Mouse (Mus musculus): ENCODE results near the gene Cd27. TPM values are rescaled to one million over a fixed set of nuclear protein-coding genes. Genes with fewer than 3 reads are reported as not detected.
"Not testable (repeated sequence)": the region's sequence is repeated elsewhere in the genome, so short reads cannot be mapped to it uniquely, and the experiment has no call there.

The Cd27 gene
- total and polyA plus RNA-seq, 2 experiments from 2014 or later: 0.33 TPM; not detected in 1

- WGBS: 75% methylated on average over 10 of the region's 10 CpGs
Measured at GRCm38 (mm10) chr6:125272228-125272785, 35.5 kb upstream of the Cd27 start.

GRCm38 (mm10) chr6:125271455-125272227 is 34.8 kb upstream of the Cd27 start:
- peak overlapping the region; percentile 8; the same call in 1 of the 2 replicates for H3K4me3 ChIP-seq (ENCODE audit: low read depth, low read length)
- peak overlapping the region; percentile 43 for H3K4me2 ChIP-seq (ENCODE audit: low read depth)
- DNase-seq (peak; percentile 93), ATAC-seq (peak; percentile 91)
- TF ChIP-seq CTCF (IDR thresholded peaks at IDR 0.05; ENCODE audit: low read depth): peak; percentile 96
- no peaks in the 10 kb centered on the region for H3K36me3 ChIP-seq (ENCODE audit: insufficient read depth)
- H3K27ac ChIP-seq (ENCODE audit: low read depth, low read length): no peak overlapping the region
- no peaks in the 10 kb centered on the region for H3K4me1 ChIP-seq (ENCODE audit: insufficient read depth)
- no peaks in the 10 kb centered on the region for H3K27me3 ChIP-seq (ENCODE audit: insufficient read depth, low read length)
- H3K9me3 ChIP-seq (ENCODE audit: low read length): no peaks in the 10 kb centered on the region
- WGBS: 16% methylated on average over 17 of the region's 17 CpGs
- H3K9ac ChIP-seq: no peak overlapping the region

More at GRCm38 (mm10) chr6:125272228-125272785, 35.5 kb upstream of the Cd27 start:
- Histone ChIP-seq H3K4me1 (ENCODE audit: insufficient read depth) (no peaks in the 10 kb centered on the region), H3K9ac (no peak overlapping the region), H3K27me3 (ENCODE audit: insufficient read depth, low read length) (no peaks in the 10 kb centered on the region), H3K4me3 (ENCODE audit: low read depth, low read length) (no peak overlapping the region), H3K27ac (ENCODE audit: low read depth, low read length) (no peak overlapping the region), H3K36me3 (ENCODE audit: insufficient read depth) (no peaks in the 10 kb centered on the region), H3K9me3 (ENCODE audit: low read length) (no peaks in the 10 kb centered on the region), H3K4me2 (ENCODE audit: low read depth) (no peak overlapping the region)
- DNase-seq: no peak
- TF ChIP-seq CTCF (IDR thresholded peaks at IDR 0.05; ENCODE audit: low read depth): no peak
- ATAC-seq: no peak

- Histone ChIP-seq H3K9me3 (ENCODE audit: low read length) (no peaks in the 10 kb centered on the region), H3K4me1 (ENCODE audit: insufficient read depth) (no peaks in the 10 kb centered on the region), H3K9ac (no peak overlapping the region), H3K27ac (ENCODE audit: low read depth, low read length) (no peak overlapping the region), H3K4me3 (ENCODE audit: low read depth, low read length) (no peak overlapping the region), H3K36me3 (ENCODE audit: insufficient read depth) (no peaks in the 10 kb centered on the region), H3K27me3 (ENCODE audit: insufficient read depth, low read length) (no peaks in the 10 kb centered on the region), H3K4me2 (ENCODE audit: low read depth) (no peak overlapping the region)
- no peak for TF ChIP-seq CTCF (IDR thresholded peaks at IDR 0.05; ENCODE audit: low read depth)
- ATAC-seq (no peak), DNase-seq (no peak)
- WGBS: 50% methylated on average over 6 of the region's 6 CpGs
Measured at GRCm38 (mm10) chr6:125268799-125269198, 32.0 kb upstream of the Cd27 start.

- DNase-seq: no peak
Measured at GRCm38 (mm10) chr6:125267469-125267868, 30.7 kb upstream of the Cd27 start.

GRCm38 (mm10) chr6:125266600-125266999 is 29.8 kb upstream of the Cd27 start:
- H3K9ac ChIP-seq; H3K27me3 ChIP-seq (ENCODE audit: insufficient read depth, low read length); DNase-seq; H3K4me1 ChIP-seq (ENCODE audit: insufficient read depth); H3K9me3 ChIP-seq (ENCODE audit: low read length); H3K36me3 ChIP-seq (ENCODE audit: insufficient read depth); H3K4me2 ChIP-seq (ENCODE audit: low read depth); H3K27ac ChIP-seq (ENCODE audit: low read depth, low read length); H3K4me3 ChIP-seq (ENCODE audit: low read depth, low read length); ATAC-seq: not testable (repeated sequence)
- 59% methylated on average over 6 of the region's 6 CpGs for WGBS

More at GRCm38 (mm10) chr6:125267469-125267868, 30.7 kb upstream of the Cd27 start:
- H3K27me3 ChIP-seq (ENCODE audit: insufficient read depth, low read length): no peaks in the 10 kb centered on the region
- 90% methylated on average over 3 of the region's 3 CpGs for WGBS
- TF ChIP-seq CTCF (IDR thresholded peaks at IDR 0.05; ENCODE audit: low read depth): no peak
- H3K4me1 ChIP-seq (ENCODE audit: insufficient read depth): no peaks in the 10 kb centered on the region
- no peak overlapping the region for H3K9ac ChIP-seq
- no peak overlapping the region for H3K27ac ChIP-seq (ENCODE audit: low read depth, low read length)
- H3K9me3 ChIP-seq (ENCODE audit: low read length): no peaks in the 10 kb centered on the region
- no peak overlapping the region for H3K4me3 ChIP-seq (ENCODE audit: low read depth, low read length)
- H3K4me2 ChIP-seq (ENCODE audit: low read depth): no peak overlapping the region
- H3K36me3 ChIP-seq (ENCODE audit: insufficient read depth): no peaks in the 10 kb centered on the region
- ATAC-seq: no peak

- TF ChIP-seq CTCF (IDR thresholded peaks at IDR 0.05; ENCODE audit: low read depth): no peak
- Histone ChIP-seq H3K4me2 (ENCODE audit: low read depth) (no peak overlapping the region), H3K27me3 (ENCODE audit: insufficient read depth, low read length) (no peaks in the 10 kb centered on the region), H3K4me3 (ENCODE audit: low read depth, low read length) (no peak overlapping the region), H3K9ac (no peak overlapping the region), H3K9me3 (ENCODE audit: low read length) (no peaks in the 10 kb centered on the region), H3K27ac (ENCODE audit: low read depth, low read length) (no peak overlapping the region), H3K4me1 (ENCODE audit: insufficient read depth) (no peaks in the 10 kb centered on the region), H3K36me3 (ENCODE audit: insufficient read depth) (no peaks in the 10 kb centered on the region)
- DNase-seq: no peak
- 81% methylated on average over 13 of the region's 13 CpGs for WGBS
- ATAC-seq: no peak
Measured at GRCm38 (mm10) chr6:125266091-125266490, 29.3 kb upstream of the Cd27 start.

GRCm38 (mm10) chr6:125265239-125265638 is 28.4 kb upstream of the Cd27 start:
- Histone ChIP-seq H3K4me3 (ENCODE audit: low read depth, low read length) (no peak overlapping the region), H3K9me3 (ENCODE audit: low read length) (no peaks in the 10 kb centered on the region), H3K27ac (ENCODE audit: low read depth, low read length) (no peak overlapping the region), H3K4me2 (ENCODE audit: low read depth) (no peak overlapping the region), H3K4me1 (ENCODE audit: insufficient read depth) (no peaks in the 10 kb centered on the region), H3K9ac (no peak overlapping the region), H3K36me3 (ENCODE audit: insufficient read depth) (no peaks in the 10 kb centered on the region), H3K27me3 (ENCODE audit: insufficient read depth, low read length) (no peaks in the 10 kb centered on the region)
- WGBS: 59% methylated on average over 10 of the region's 10 CpGs
- 0 out of 2 replicates have a peak, but pooled peaks have one; percentile 27 for ATAC-seq
- TF ChIP-seq CTCF (IDR thresholded peaks at IDR 0.05; ENCODE audit: low read depth): no peak
- DNase-seq: no peak
